In the genomic region with DNA sequence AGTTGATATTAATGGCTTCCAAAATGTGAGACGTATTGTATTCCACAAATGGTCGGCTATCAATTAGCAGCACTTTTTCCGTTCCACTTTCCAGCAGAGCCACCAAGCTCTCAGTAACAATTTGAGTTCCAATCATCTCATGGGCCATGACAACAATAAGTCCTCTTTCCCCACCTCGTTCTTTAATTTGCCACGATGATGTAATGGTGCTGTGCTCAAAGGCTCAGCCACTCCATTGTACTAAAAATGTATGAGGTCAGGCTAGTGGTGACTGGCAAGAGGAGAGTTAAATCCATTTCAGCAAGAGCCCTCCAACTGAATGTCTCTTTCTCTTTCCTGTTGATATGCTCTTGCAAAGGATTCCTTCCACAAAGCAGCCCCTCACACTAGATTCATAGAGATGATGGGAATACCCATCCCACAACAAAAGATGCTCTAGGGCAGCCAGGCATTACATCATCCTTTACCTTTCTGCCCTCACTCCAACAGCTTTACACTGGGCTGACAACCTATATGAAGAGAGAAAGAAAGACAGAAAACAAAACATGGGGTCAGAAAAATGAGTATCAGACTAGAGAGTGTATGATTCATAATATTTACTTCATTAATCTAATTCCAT, we compare ENCODE assay signal across 19 mouse cellular contexts. TPM values are rescaled to one million over a fixed set of nuclear protein-coding genes. Genes with fewer than 3 reads are reported as not detected.
DNase-seq lines count a peak whose midpoint lies in the region; ATAC-seq and TF ChIP-seq lines count a peak whose summit lies in the region.
"Had no signal": no experiment of that assay in that cellular context is flagged by ENCODE, and none has a peak within 500 bp of the region (broad histone marks: within the 10 kb centered on the region; RNA-seq: fewer than 3 reads in every experiment).

No protein-coding gene starts in this region.

- no peaks in the 10 kb centered on the region for H3K4me1 ChIP-seq in midbrain, postnatal 0 days (ENCODE audit: insufficient read depth, low read length)
- H3K4me1 ChIP-seq in midbrain, embryonic 16.5 days (ENCODE audit: control insufficient read depth, insufficient read depth, low read length): no peaks in the 10 kb centered on the region
- peaks cover 8% of the 10 kb centered on the region; the same call in 1 of the 2 replicates for H3K4me1 ChIP-seq in forebrain, embryonic 14.5 days (ENCODE audit: control insufficient read depth, insufficient read depth, low read length)
- no peaks in the 10 kb centered on the region for H3K4me1 ChIP-seq in thymus, adult 2 months (replicated peaks; ENCODE audit: control insufficient read depth, insufficient read depth, low read length)
- H3K4me1 ChIP-seq: embryonic facial prominence, embryonic 15.5 days had no signal

- peak; percentile 16 for DNase-seq in layer of hippocampus, adult 11-12 months (ENCODE audit: low spot score)
- no peak for DNase-seq in layer of hippocampus, postnatal 25 days (ENCODE audit: extremely low spot score in 1 of 2, low spot score in 1 of 2)
- no peak for DNase-seq in midbrain, postnatal 0 days (ENCODE audit: low spot score)
- DNase-seq in forebrain, embryonic 14.5 days (ENCODE audit: low spot score): peak; percentile 81
- no peak for DNase-seq in adrenal gland, postnatal 14 days
- DNase-seq in thymus, adult 2 months: no peak
- DNase-seq: adrenal gland, postnatal 36 days; gastrocnemius, postnatal 10 days; kidney, adult 9 months; kidney, postnatal 4 days; lung, postnatal 10 days; right cerebral cortex, adult 18-20 months had no signal

- no peaks in the 10 kb centered on the region for H3K9me3 ChIP-seq in midbrain, postnatal 0 days (ENCODE audit: low read length)
- no peaks in the 10 kb centered on the region for H3K9me3 ChIP-seq in midbrain, embryonic 16.5 days (replicated peaks; ENCODE audit: control insufficient read depth, low read length, poor library complexity, severe bottlenecking)
- H3K9me3 ChIP-seq in forebrain, embryonic 14.5 days (replicated peaks; ENCODE audit: control insufficient read depth, low read length): no peaks in the 10 kb centered on the region
- H3K9me3 ChIP-seq: embryonic facial prominence, embryonic 15.5 days; liver, embryonic 15.5 days; megakaryocyte, embryonic 14.5 days had no signal

- H3K27ac ChIP-seq in midbrain, postnatal 0 days (ENCODE audit: low read depth, low read length): peak overlapping the region; percentile 12; the same call in 1 of the 2 replicates
- no peak overlapping the region for H3K27ac ChIP-seq in midbrain, embryonic 16.5 days (ENCODE audit: low read length)
- H3K27ac ChIP-seq in forebrain, embryonic 14.5 days (ENCODE audit: low read depth, low read length): no peak overlapping the region
- no peak overlapping the region for H3K27ac ChIP-seq in thymus, adult 2 months (ENCODE audit: control insufficient read depth, insufficient read depth, low read length)
- H3K27ac ChIP-seq: embryonic facial prominence, embryonic 15.5 days; liver, embryonic 15.5 days had no signal

- no peak for TF ChIP-seq POLR2A in thymus, adult 2 months (IDR thresholded peaks at IDR 0.05; ENCODE audit: control insufficient read depth, extremely low read depth, insufficient read depth, low read length, poor library complexity)

- no peak for ATAC-seq in midbrain, postnatal 0 days (ENCODE audit: low FRiP score)
- no peak for ATAC-seq in midbrain, embryonic 16.5 days
- ATAC-seq in forebrain, embryonic 14.5 days: peak; percentile 90
- ATAC-seq: activated CD4-positive, CD25-positive, alpha-beta regulatory T cell, adult 4 months; inflammation-experienced regulatory T-cells, adult 6 months; Patski had no signal

- H3K36me3 ChIP-seq in midbrain, postnatal 0 days (ENCODE audit: insufficient read depth, low read length): no peaks in the 10 kb centered on the region
- no peaks in the 10 kb centered on the region for H3K36me3 ChIP-seq in midbrain, embryonic 16.5 days (ENCODE audit: control insufficient read depth, insufficient read depth, low read length)
- H3K36me3 ChIP-seq in forebrain, embryonic 14.5 days (ENCODE audit: control insufficient read depth, insufficient read depth, low read length): no peaks in the 10 kb centered on the region; the same call in 1 of the 2 replicates
- H3K36me3 ChIP-seq in thymus, adult 2 months (ENCODE audit: control insufficient read depth, insufficient read depth, low read length): no peaks in the 10 kb centered on the region

- H3K9ac ChIP-seq in midbrain, postnatal 0 days (replicated peaks; ENCODE audit: low read length, poor library complexity, severe bottlenecking): no peak overlapping the region
- H3K9ac ChIP-seq in midbrain, embryonic 16.5 days (ENCODE audit: low read depth, low read length): no peak overlapping the region
- H3K9ac ChIP-seq in forebrain, embryonic 14.5 days (ENCODE audit: low read length): no peak overlapping the region
- H3K9ac ChIP-seq: embryonic facial prominence, embryonic 15.5 days; liver, embryonic 15.5 days had no signal

- TF ChIP-seq CTCF in midbrain, postnatal 0 days (IDR thresholded peaks at IDR 0.05): no peak
- no peak for TF ChIP-seq CTCF in thymus, adult 2 months (IDR thresholded peaks at IDR 0.05; ENCODE audit: borderline replicate concordance, control insufficient read depth, extremely low read depth, insufficient read depth, low read length, poor library complexity)

- H3K4me3 ChIP-seq in midbrain, postnatal 0 days (ENCODE audit: low read depth, low read length): no peak overlapping the region
- no peak overlapping the region for H3K4me3 ChIP-seq in midbrain, embryonic 16.5 days (ENCODE audit: low read depth, low read length)
- no peak overlapping the region for H3K4me3 ChIP-seq in forebrain, embryonic 14.5 days (ENCODE audit: low read depth, low read length)
- H3K4me3 ChIP-seq in thymus, adult 2 months (ENCODE audit: control insufficient read depth, insufficient read depth, low read length): no peak overlapping the region
- H3K4me3 ChIP-seq: embryonic facial prominence, embryonic 15.5 days; liver, embryonic 15.5 days; megakaryocyte, embryonic 14.5 days had no signal

- H3K4me2 ChIP-seq in midbrain, postnatal 0 days (ENCODE audit: low read depth, low read length, poor library complexity, severe bottlenecking): no peak overlapping the region
- no peak overlapping the region for H3K4me2 ChIP-seq in midbrain, embryonic 16.5 days (ENCODE audit: low read length)
- no peak overlapping the region for H3K4me2 ChIP-seq in forebrain, embryonic 14.5 days (ENCODE audit: low read length)
- H3K4me2 ChIP-seq: embryonic facial prominence, embryonic 15.5 days; liver, embryonic 15.5 days had no signal

- WGBS in midbrain, postnatal 0 days: 56% methylated on average over 5 of the region's 5 CpGs
- WGBS in midbrain, embryonic 16.5 days: 46% methylated on average over 5 of the region's 5 CpGs
- WGBS in forebrain, embryonic 14.5 days: 5% methylated on average over 5 of the region's 5 CpGs
- 88% methylated on average over 5 of the region's 5 CpGs for WGBS in thymus, adult 2 months

- H3K27me3 ChIP-seq in midbrain, postnatal 0 days (ENCODE audit: insufficient read depth, low read length): no peaks in the 10 kb centered on the region
- H3K27me3 ChIP-seq in midbrain, embryonic 16.5 days (ENCODE audit: control insufficient read depth, insufficient read depth, low read depth, low read length): no peaks in the 10 kb centered on the region
- H3K27me3 ChIP-seq in forebrain, embryonic 14.5 days (replicated peaks; ENCODE audit: control insufficient read depth, insufficient read depth, low read length): no peaks in the 10 kb centered on the region
- no peaks in the 10 kb centered on the region for H3K27me3 ChIP-seq in thymus, adult 2 months (ENCODE audit: control insufficient read depth, insufficient read depth, low read length)
- H3K27me3 ChIP-seq: embryonic facial prominence, embryonic 15.5 days; liver, embryonic 15.5 days; megakaryocyte, embryonic 14.5 days; Patski had no signal

RNA-seq across cellular contexts. Expression of gene Dusp16, which starts 31.4 kb away (rescaled TPM):
- 10 to 100 TPM in 1 of 2 experiments, 1 to 10 TPM in 1; 8.9 to 10.4 TPM for total RNA-seq in layer of hippocampus, postnatal 25 days (2021)
- total RNA-seq in midbrain, postnatal 0 days (2014; rRNA removed): 3.9 and 6.6 TPM in 2 replicates
- polyA plus RNA-seq in midbrain, postnatal 0 days (2015; fragmentation: Nextera tagmentation; extraction: Ambion mirVana): 2.8 and 3.2 TPM in 2 replicates
- 4.7 and 5.5 TPM in 2 replicates for polyA plus RNA-seq in midbrain, embryonic 16.5 days (2015; fragmentation: Nextera tagmentation; extraction: Ambion mirVana)
- 9.3 and 9.4 TPM in 2 replicates for polyA plus RNA-seq in forebrain, embryonic 14.5 days (2014; fragmentation: Nextera tagmentation; extraction: Ambion mirVana)
- total RNA-seq in adrenal gland, postnatal 14 days (2021): 17.9 and 22.8 TPM in 2 replicates
- polyA plus RNA-seq in thymus, adult 2 months (2012; rRNA removed): 12.7 and 14.4 TPM in 2 replicates

Comparison
In these comparisons a context has a peak if more than half of its experiments do, and no peak if none do; other contexts are left out.
1. DNase-seq: peak in layer of hippocampus, adult 11-12 months (single experiment) and forebrain, embryonic 14.5 days (single experiment); none in layer of hippocampus, postnatal 25 days (0 of 2), midbrain, postnatal 0 days (single experiment), adrenal gland, postnatal 14 days (single experiment) and thymus, adult 2 months (single experiment).